Mouse (Mus musculus) limb, embryonic 13.5 days (tissue): ENCODE results near the gene Rundc1. TPM values are rescaled to one million over a fixed set of nuclear protein-coding genes. Genes with fewer than 3 reads are reported as not detected.
"Not testable (repeated sequence)": the region's sequence is repeated elsewhere in the genome, so short reads cannot be mapped to it uniquely, and the experiment has no call there.

ENCODE experiments used
- ATAC-seq: fragments of 200-750 bp; cut with Nextera tagmentation; 2 replicates; pipeline ENCODE4 v1.8.0; 2017; ENCODE audit warnings: low read depth, moderate number of reproducible peaks, moderate TSS enrichment; ENCODE audit not compliant: low FRiP score
- H3K27ac ChIP-seq: fragments of 300-500 bp; sonication (generic); 2 replicates; pipeline ENCODE4 v1.5.1; 2015; ENCODE audit warnings: inconsistent platforms, mild to moderate bottlenecking, moderate library complexity
- H3K27me3 ChIP-seq: fragments of 300-500 bp; sonication (generic); 2 replicates; pipeline ENCODE4 v1.6.1; 2015; ENCODE audit warnings: mild to moderate bottlenecking, inconsistent platforms
- H3K36me3 ChIP-seq: fragments of 300-500 bp; sonication (generic); 2 replicates; pipeline ENCODE4 v1.6.1; 2015; ENCODE audit warnings: inconsistent platforms, mild to moderate bottlenecking, moderate library complexity
- H3K4me1 ChIP-seq: fragments of 300-500 bp; sonication (generic); 2 replicates; pipeline ENCODE4 v1.6.1; 2015; ENCODE audit warnings: inconsistent platforms
- H3K4me2 ChIP-seq: fragments of 300-500 bp; sonication (generic); replicated peaks from 2 replicates; pipeline ENCODE4 v1.6.1; 2015; ENCODE audit warnings: inconsistent platforms, mild to moderate bottlenecking, moderate library complexity
- H3K4me3 ChIP-seq: fragments of 300-500 bp; sonication (generic); 2 replicates; pipeline ENCODE4 v1.5.1; 2015; ENCODE audit warnings: moderate library complexity, mild to moderate bottlenecking, inconsistent platforms
- H3K9ac ChIP-seq: fragments of 300-500 bp; sonication (generic); 2 replicates; pipeline ENCODE4 v1.6.1; 2015; ENCODE audit warnings: mild to moderate bottlenecking, inconsistent platforms
- H3K9me3 ChIP-seq: fragments of 300-500 bp; sonication (generic); 2 replicates; pipeline ENCODE4 v1.6.1; 2016; ENCODE audit warnings: inconsistent platforms
- WGBS: fragments of 180-500 bp; shearing (Covaris S2); methylation state at CpG from one replicate; pipeline ENCODE4 v1.1.7; 2015; 5-methylcytosine and 5-hydroxymethylcytosine counted together
- polyA plus RNA-seq: library from polyadenylated mRNA; unstranded; fragments of >200 nt; fragmentation: Nextera tagmentation; extraction: Ambion mirVana; gene quantifications from 2 replicates; pipeline ENCODE4 v1.2.1, GENCODE M21; 2015

The Rundc1 gene
- polyA plus RNA-seq, 1 experiment from 2014 or later, result 19.3 TPM

DNA sequence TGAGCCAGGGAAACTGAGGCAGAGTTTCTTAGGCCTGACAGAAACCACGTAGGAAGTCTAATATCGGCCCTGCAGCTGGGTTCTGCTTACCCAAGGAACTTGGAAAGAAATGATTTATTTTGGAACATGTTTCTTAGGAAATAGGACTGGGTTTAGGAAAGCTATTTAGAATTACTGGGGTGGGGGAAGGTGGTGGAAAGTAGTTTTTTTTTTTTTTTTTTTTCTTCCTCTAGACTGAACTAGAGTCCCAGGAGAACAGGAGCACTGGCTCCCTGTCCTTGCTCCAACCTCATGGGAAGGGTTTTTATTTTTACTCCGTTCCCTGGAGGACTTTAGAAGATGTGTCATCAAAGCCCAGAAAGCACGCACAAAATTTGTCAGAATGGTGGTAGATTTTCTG, 44.3 kb downstream of the Rundc1 start:
- WGBS, result 59% methylated on average over 4 of the region's 4 CpGs
- no peaks in the 10 kb centered on the region for H3K9me3 ChIP-seq
- ATAC-seq, result no peak
- peaks cover 24% of the 10 kb centered on the region for H3K4me1 ChIP-seq
- peak overlapping the region; percentile 93 for H3K4me2 ChIP-seq
- H3K27ac ChIP-seq, result no peak overlapping the region
- H3K36me3 ChIP-seq, result no peaks in the 10 kb centered on the region; the same call in 1 of the 2 replicates
- peak overlapping the region; percentile 77; the same call in 1 of the 2 replicates for H3K9ac ChIP-seq
- H3K4me3 ChIP-seq, result peak overlapping the region; percentile 73
- peaks cover 3% of the 10 kb centered on the region; the same call in 1 of the 2 replicates for H3K27me3 ChIP-seq

- H3K4me3 ChIP-seq, result no peak overlapping the region
- peaks cover 17% of the 10 kb centered on the region for H3K4me1 ChIP-seq
- no peaks in the 10 kb centered on the region for H3K9me3 ChIP-seq
- no peak overlapping the region for H3K27ac ChIP-seq
- 75% methylated on average over 7 of the region's 7 CpGs for WGBS
- no peak overlapping the region for H3K4me2 ChIP-seq
- peaks cover 3% of the 10 kb centered on the region; the same call in 1 of the 2 replicates for H3K27me3 ChIP-seq
- H3K9ac ChIP-seq, result no peak overlapping the region
- no peak for ATAC-seq
- H3K36me3 ChIP-seq, result no peaks in the 10 kb centered on the region; the same call in 1 of the 2 replicates
Measured at GRCm38 (mm10) chr11:101470206-101470605, 45.3 kb downstream of the Rundc1 start.

GRCm38 (mm10) chr11:101471926-101472325, 47.0 kb downstream of the Rundc1 start:
- H3K27ac ChIP-seq, result no peak overlapping the region
- no peak for ATAC-seq
- WGBS, result 69% methylated on average over 3 of the region's 3 CpGs

DNA sequence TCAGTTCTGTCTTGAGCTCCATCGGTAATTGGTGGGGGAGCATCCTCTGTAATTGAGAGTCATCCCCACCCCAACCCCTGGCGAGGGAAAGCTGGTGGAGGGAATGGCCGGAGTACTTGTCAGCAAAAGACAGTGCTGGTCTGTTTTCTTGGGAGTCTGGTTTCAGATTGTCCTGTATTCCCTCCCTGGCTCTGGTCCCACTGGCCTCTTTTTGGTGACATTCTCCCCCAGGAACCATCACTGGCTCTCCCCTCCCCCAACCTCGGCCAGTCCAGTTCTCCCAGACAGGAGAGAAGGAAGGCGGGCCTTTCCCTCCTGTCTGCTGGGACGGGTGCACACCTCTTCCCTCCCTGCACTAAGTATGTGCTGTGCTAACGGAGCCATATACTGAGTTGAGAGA, 47.5 kb downstream of the Rundc1 start:
- Histone ChIP-seq H3K4me3 (no peak overlapping the region), H3K27ac (no peak overlapping the region), H3K9me3 (no peaks in the 10 kb centered on the region), H3K4me2 (no peak overlapping the region), H3K4me1 (peaks cover 13% of the 10 kb centered on the region), H3K27me3 (peaks cover 3% of the 10 kb centered on the region; the same call in 1 of the 2 replicates), H3K9ac (no peak overlapping the region), H3K36me3 (no peaks in the 10 kb centered on the region; the same call in 1 of the 2 replicates)
- ATAC-seq, result no peak
- 42% methylated on average over 7 of the region's 7 CpGs for WGBS

More at GRCm38 (mm10) chr11:101471926-101472325, 47.0 kb downstream of the Rundc1 start:
- no peak overlapping the region for H3K4me2 ChIP-seq
- no peaks in the 10 kb centered on the region for H3K9me3 ChIP-seq
- H3K4me3 ChIP-seq, result no peak overlapping the region
- peaks cover 17% of the 10 kb centered on the region for H3K4me1 ChIP-seq
- H3K9ac ChIP-seq, result no peak overlapping the region
- no peaks in the 10 kb centered on the region; the same call in 1 of the 2 replicates for H3K36me3 ChIP-seq
- H3K27me3 ChIP-seq, result peaks cover 3% of the 10 kb centered on the region; the same call in 1 of the 2 replicates

DNA sequence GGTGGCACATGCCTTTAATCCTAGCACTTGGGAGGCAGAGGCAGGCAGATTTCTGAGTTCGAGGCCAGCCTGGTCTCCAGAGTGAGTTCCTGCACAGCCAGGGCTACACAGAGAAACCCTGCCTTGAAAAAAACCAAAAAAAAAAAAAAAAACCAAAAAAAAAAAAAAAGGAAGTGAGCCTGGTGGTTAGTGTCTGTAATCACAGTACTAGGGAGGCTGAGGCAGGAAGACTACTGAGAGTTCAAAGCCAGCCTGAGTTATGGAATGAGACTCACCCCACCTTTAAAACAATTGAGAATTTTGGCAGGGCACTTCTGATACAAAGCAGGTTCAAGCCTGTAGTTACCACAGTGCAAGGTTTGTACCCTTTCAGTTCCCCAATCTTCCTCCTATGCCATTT, 48.8 kb downstream of the Rundc1 start:
- not testable (repeated sequence) for H3K4me3 ChIP-seq, ATAC-seq, H3K4me1 ChIP-seq, H3K4me2 ChIP-seq, H3K27ac ChIP-seq, H3K27me3 ChIP-seq, H3K9me3 ChIP-seq, H3K9ac ChIP-seq, H3K36me3 ChIP-seq
- whole genome bisulfite sequencing, result 72% methylated on average over 1 of the region's 1 CpGs

DNA sequence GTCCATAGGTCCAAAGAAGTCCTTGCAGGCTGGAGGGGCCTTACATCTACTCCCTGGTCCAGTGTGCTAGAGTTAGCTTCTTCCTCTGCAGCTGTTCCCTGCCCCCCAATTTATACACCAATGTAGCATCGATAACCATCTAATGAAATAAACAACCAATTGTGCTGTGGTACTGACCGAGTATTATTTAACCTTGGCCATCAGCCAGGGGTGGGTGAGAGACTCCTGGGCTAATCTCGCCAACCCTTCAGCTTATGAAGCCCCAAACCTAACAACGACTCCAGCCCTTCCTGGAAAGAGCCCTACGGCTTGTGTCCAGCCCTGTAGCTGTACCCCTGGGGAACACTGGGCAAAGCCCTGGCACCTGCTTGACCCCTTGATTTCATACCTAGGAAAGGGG, 49.4 kb downstream of the Rundc1 start:
- 80% methylated on average over 5 of the region's 5 CpGs for WGBS
- no peaks in the 10 kb centered on the region; the same call in 1 of the 2 replicates for H3K36me3 ChIP-seq

GRCm38 (mm10) chr11:101476361-101476760, 51.5 kb downstream of the Rundc1 start:
- not testable (repeated sequence) for H3K36me3 ChIP-seq, H3K27me3 ChIP-seq, H3K4me3 ChIP-seq, ATAC-seq, H3K9me3 ChIP-seq, H3K27ac ChIP-seq, H3K9ac ChIP-seq, H3K4me1 ChIP-seq, H3K4me2 ChIP-seq
- WGBS, result 84% methylated on average over 4 of the region's 4 CpGs

More for the DNA sequence above, 49.4 kb downstream of the Rundc1 start:
- Histone ChIP-seq H3K4me2 (no peak overlapping the region), H3K4me1 (peaks cover 4% of the 10 kb centered on the region; the same call in 1 of the 2 replicates), H3K4me3 (no peak overlapping the region), H3K9ac (no peak overlapping the region), H3K9me3 (no peaks in the 10 kb centered on the region), H3K27me3 (peaks cover 9% of the 10 kb centered on the region; the same call in 1 of the 2 replicates), H3K27ac (no peak overlapping the region)
- ATAC-seq, result no peak

- no peak overlapping the region for H3K4me2 ChIP-seq
- no peak overlapping the region for H3K27ac ChIP-seq
- H3K4me1 ChIP-seq, result peaks cover 7% of the 10 kb centered on the region
- no peaks in the 10 kb centered on the region for H3K9me3 ChIP-seq
- 51% methylated on average over 4 of the region's 4 CpGs for WGBS
- ATAC-seq, result no peak
- no peak overlapping the region for H3K4me3 ChIP-seq
- H3K27me3 ChIP-seq, result peaks cover 6% of the 10 kb centered on the region; the same call in 1 of the 2 replicates
- H3K9ac ChIP-seq, result no peak overlapping the region
- H3K36me3 ChIP-seq, result no peaks in the 10 kb centered on the region
Measured at GRCm38 (mm10) chr11:101477194-101477551, 52.3 kb downstream of the Rundc1 start.

GRCm38 (mm10) chr11:101477552-101478211, 52.8 kb downstream of the Rundc1 start:
- Histone ChIP-seq H3K9ac (no peak overlapping the region), H3K4me3 (no peak overlapping the region), H3K4me1 (peaks cover 7% of the 10 kb centered on the region), H3K4me2 (no peak overlapping the region), H3K9me3 (no peaks in the 10 kb centered on the region), H3K27ac (no peak overlapping the region), H3K36me3 (no peaks in the 10 kb centered on the region), H3K27me3 (peaks cover 6% of the 10 kb centered on the region; the same call in 1 of the 2 replicates)
- 58% methylated on average over 10 of the region's 10 CpGs for WGBS
- ATAC-seq, result no peak

GRCm38 (mm10) chr11:101479171-101479635, 54.3 kb downstream of the Rundc1 start:
- no peak for ATAC-seq
- H3K4me3 ChIP-seq, result no peak overlapping the region
- peaks cover 6% of the 10 kb centered on the region; the same call in 1 of the 2 replicates for H3K27me3 ChIP-seq
- peaks cover 7% of the 10 kb centered on the region for H3K4me1 ChIP-seq
- no peak overlapping the region for H3K9ac ChIP-seq
- H3K9me3 ChIP-seq, result no peaks in the 10 kb centered on the region
- WGBS, result 14% methylated on average over 18 of the region's 18 CpGs
- no peaks in the 10 kb centered on the region for H3K36me3 ChIP-seq
- H3K27ac ChIP-seq, result no peak overlapping the region
- peak overlapping the region; percentile 32 for H3K4me2 ChIP-seq

DNA sequence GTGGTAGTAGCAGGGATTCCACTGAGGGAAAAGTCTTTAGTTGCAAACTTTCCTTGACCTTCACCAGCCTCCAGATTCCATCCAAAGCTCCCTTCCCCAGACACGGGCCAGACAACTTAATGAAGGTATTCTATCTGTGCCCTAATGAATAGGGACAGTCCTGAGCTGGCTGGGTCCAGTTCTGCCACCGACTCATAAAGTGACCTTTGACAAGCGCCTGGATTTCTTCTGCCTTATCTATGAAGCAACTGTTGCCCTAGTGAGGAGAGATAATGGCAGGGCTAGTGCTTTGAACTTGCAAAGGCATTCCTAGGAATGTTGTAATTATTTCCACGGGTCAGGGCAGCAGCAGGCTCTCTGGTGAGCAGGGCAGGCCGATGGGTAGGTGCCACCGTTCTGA, 56.0 kb downstream of the Rundc1 start:
- no peak for ATAC-seq
- 24% methylated on average over 6 of the region's 6 CpGs for WGBS

DNA sequence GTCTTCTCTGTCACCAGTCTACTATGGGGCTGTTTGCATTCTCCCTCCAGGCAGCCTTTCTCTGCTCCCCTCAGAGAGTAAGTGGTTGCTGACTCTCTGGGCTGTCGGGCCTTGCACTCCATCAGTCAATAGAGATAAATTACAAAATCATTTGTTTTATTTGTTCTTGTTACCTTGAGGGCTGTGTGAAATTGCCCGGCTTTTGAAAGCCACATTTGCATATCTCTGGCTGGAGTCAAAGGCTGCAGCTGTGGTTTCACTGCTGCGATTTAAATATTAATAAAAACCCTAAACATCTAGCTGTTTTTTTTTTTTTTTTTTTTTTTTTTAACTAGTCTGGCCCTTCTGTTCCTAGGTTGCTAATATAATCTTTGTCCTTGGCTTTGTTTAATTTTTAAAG, 58.9 kb downstream of the Rundc1 start:
- no peak overlapping the region for H3K4me3 ChIP-seq
- peaks cover 24% of the 10 kb centered on the region for H3K36me3 ChIP-seq
- ATAC-seq, result no peak
- H3K4me2 ChIP-seq, result no peak overlapping the region
- no peak overlapping the region for H3K9ac ChIP-seq
- WGBS, result 37% methylated on average over 3 of the region's 3 CpGs
- H3K9me3 ChIP-seq, result no peaks in the 10 kb centered on the region
- H3K27me3 ChIP-seq, result peaks cover 5% of the 10 kb centered on the region; the same call in 1 of the 2 replicates
- no peak overlapping the region for H3K27ac ChIP-seq
- H3K4me1 ChIP-seq, result peaks cover 7% of the 10 kb centered on the region

More for the DNA sequence above, 56.0 kb downstream of the Rundc1 start:
- H3K4me1 ChIP-seq, result peaks cover 7% of the 10 kb centered on the region
- no peaks in the 10 kb centered on the region for H3K36me3 ChIP-seq
- H3K4me3 ChIP-seq, result no peak overlapping the region
- H3K27ac ChIP-seq, result no peak overlapping the region
- H3K4me2 ChIP-seq, result no peak overlapping the region
- no peaks in the 10 kb centered on the region for H3K9me3 ChIP-seq
- peaks cover 6% of the 10 kb centered on the region; the same call in 1 of the 2 replicates for H3K27me3 ChIP-seq
- no peak overlapping the region for H3K9ac ChIP-seq
